Mouse (Mus musculus) monocyte, adult 5-6 weeks (primary cell): Measurements from ENCODE around the gene Ifng. TPM values are rescaled to one million over a fixed set of nuclear protein-coding genes. Genes with fewer than 3 reads are reported as not detected.

ENCODE experiments used
- ATAC-seq: fragments of 153-309, 156-312 bp; replicated peaks from 2 replicates; pipeline ENCODE4 v1.8.0; 2017; ENCODE audit warnings: mild to moderate bottlenecking; ENCODE audit not compliant: low TSS enrichment, insufficient number of reproducible peaks, severe bottlenecking, poor library complexity, low FRiP score
- total RNA-seq: library from RNA; stranded (forward); fragments of 200-1000, 200-491, 200-594 nt; gene quantifications from 3 replicates; pipeline ENCODE4 v1.2.3, GENCODE M21; 2017

Gene Ifng
- 59.4 to 177 TPM (median 69.7 TPM) in 3 replicates for total RNA-seq

- 0 out of 2 replicates have a peak, but pooled peaks have one; percentile 13 for ATAC-seq
These were observed at the start of gene Ifng for GRCm38 (mm10) chr10:118440742-118441240. Ifng (plus strand) TSS chr10:118441046.

DNA sequence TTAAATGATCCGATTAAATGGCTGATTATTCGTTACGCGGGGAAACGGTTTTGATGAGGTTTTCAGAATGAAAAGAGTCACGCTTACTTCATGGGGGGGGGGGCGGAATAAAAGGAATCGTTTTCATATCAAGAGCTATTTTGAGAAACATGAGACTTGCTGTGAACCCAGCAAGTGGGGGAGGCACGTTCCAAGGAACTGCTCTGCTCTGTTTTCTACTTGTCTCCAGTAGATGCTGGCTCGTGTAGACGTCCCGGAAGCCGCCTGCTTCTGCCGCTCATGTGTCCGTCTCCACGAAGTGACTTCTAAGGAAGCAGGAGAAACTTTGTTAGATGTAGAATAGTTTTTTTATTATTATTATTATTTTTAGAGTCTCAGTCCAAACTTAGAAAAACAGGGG lies 40.9 kb upstream of the Ifng start:
- ATAC-seq: no peak

DNA sequence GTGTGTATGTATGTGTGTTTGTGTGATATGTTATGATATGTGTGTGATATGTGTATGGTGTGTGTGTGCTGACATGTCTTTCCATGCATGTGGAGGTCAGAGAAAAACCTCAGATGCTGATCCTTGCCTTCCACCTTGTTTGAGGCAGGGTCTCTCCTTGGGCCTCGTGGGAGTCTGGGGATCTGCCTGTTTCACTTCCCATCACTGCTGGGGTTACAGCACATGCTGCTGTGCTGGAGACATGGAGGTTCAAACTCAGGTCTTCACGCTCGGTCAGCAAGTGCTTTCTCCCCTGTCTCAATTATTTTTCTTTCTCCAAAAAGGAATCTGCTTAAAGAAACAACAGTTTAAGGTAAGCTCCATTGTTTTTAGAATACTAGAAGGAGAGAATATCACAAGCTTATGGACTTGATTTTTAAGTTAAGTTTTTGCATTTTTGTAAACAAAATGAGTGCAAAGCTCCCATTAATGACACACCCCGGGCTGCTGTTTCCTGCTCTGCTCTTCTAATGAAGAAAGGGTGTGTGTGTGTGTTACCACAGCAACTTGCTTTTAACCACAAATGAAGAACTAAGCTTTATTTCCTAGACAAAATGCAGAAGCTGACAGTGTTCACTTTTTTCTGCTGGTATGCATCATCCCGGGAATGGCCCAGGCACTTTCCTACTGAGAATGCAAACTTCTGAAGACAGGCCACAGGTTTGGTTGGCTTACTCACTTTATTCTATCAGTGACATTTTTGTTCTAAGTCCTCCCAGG lies 34.2 kb upstream of the Ifng start:
- ATAC-seq: peak; percentile 80

GRCm38 (mm10) chr10:118411377-118411776 lies 29.5 kb upstream of the Ifng start:
- 0 out of 2 replicates have a peak, but pooled peaks have one; percentile 60 for ATAC-seq

GRCm38 (mm10) chr10:118412774-118413173 lies 28.1 kb upstream of the Ifng start:
- ATAC-seq: no peak

DNA sequence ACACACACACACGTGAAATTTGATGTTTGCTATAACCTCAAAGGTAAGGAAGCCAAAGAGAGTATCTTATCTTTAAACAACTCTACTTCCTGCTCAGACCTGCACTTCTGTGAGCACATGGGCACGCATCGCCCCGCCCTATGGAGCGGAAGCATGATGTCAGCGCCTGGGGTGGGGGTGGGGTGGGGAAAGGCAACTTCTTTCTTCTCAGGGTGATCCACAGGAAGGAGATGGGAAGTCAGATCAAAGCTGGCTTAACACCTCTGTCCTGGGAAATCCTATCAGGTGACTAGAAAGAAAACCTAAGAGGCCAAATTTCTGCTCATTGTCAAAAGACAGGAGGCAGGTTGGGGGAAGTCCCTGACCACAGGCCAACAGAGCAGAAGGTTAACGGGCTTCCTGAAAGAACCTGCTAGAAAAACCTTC lies 21.8 kb upstream of the Ifng start:
- ATAC-seq: peak; percentile 78

- peak; percentile 43; the same call in 1 of the 2 replicates for ATAC-seq
These were observed 19.9 kb upstream of the Ifng start for GRCm38 (mm10) chr10:118420896-118421295.

GRCm38 (mm10) chr10:118435501-118435900 lies 5.3 kb upstream of the Ifng start:
- peak; percentile 43; the same call in 1 of the 2 replicates for ATAC-seq

DNA sequence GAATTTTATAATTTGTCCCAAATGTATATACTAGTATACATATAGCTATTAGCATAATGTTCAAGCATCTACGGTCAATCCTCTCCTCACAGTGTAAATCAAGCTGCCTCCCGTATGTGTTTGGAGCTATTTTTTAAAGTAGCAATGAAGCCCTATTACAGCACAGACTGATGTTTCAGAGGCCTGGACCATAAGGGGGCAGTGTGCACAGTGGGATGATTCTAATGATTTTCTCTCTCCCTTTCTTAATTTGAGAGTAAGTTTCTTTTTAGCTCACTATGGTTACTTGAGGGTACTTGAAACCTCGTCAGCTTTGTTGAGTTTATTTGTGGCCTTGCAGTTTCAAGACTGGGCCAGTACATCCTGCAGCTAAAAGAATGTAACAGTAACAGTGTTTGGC lies 1.1 kb downstream of the Ifng start:
- ATAC-seq: no peak

GRCm38 (mm10) chr10:118442999-118443398 lies 2.2 kb downstream of the Ifng start:
- ATAC-seq: no peak

DNA sequence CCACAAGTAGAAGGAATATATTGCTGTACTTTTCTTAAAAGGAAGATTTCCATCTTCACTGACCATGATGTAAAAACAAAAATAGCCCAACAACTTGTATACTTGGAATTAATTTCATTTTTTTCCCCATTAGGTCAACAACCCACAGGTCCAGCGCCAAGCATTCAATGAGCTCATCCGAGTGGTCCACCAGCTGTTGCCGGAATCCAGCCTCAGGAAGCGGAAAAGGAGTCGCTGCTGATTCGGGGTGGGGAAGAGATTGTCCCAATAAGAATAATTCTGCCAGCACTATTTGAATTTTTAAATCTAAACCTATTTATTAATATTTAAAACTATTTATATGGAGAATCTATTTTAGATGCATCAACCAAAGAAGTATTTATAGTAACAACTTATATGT lies 4.2 kb downstream of the Ifng start:
- ATAC-seq: no peak

DNA sequence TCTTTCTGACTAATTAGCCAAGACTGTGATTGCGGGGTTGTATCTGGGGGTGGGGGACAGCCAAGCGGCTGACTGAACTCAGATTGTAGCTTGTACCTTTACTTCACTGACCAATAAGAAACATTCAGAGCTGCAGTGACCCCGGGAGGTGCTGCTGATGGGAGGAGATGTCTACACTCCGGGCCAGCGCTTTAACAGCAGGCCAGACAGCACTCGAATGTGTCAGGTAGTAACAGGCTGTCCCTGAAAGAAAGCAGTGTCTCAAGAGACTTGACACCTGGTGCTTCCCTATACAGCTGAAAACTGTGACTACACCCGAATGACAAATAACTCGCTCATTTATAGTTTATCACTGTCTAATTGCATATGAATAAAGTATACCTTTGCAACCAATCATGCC lies 4.7 kb downstream of the Ifng start:
- no peak for ATAC-seq

DNA sequence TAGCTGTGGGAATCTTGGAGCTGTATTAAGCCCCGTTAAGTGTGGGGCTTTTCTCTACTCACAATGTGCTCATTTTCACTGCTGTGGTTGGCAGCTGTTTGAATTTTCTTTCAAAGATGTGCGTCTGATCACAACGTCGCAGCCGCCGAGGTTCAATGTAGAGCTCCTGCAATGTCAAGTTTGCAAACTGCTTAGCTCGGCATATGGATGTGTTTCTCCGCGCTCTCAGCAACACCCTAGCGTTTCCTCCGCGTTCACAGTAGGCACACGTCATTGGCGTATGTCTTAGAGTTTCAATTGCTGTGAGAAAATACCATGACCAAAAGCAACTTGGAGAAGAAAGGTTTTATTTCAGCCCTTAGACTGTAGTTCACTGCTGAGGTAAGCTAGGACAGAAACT lies 5.1 kb downstream of the Ifng start:
- no peak for ATAC-seq

GRCm38 (mm10) chr10:118451747-118452146 lies 10.9 kb downstream of the Ifng start:
- no peak for ATAC-seq

DNA sequence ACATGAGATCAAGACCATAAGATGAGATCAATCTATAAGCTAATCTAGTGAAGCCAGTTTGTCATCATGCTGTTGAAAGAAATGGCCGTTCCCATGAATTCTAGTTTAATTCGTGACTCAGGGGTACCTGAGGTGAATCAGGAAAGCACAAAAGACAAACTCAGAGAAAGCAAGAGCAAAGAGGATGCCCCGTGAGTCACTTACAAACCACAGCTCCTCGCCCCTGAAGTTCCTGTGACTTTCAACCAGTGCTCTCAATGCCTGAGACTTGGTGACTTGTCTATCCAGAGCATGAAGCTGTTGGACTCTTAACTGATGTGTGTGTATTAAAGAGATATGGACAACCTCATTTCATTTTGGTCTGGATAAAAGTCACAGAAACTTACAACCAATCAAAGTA lies 17.9 kb downstream of the Ifng start:
- no peak for ATAC-seq

DNA sequence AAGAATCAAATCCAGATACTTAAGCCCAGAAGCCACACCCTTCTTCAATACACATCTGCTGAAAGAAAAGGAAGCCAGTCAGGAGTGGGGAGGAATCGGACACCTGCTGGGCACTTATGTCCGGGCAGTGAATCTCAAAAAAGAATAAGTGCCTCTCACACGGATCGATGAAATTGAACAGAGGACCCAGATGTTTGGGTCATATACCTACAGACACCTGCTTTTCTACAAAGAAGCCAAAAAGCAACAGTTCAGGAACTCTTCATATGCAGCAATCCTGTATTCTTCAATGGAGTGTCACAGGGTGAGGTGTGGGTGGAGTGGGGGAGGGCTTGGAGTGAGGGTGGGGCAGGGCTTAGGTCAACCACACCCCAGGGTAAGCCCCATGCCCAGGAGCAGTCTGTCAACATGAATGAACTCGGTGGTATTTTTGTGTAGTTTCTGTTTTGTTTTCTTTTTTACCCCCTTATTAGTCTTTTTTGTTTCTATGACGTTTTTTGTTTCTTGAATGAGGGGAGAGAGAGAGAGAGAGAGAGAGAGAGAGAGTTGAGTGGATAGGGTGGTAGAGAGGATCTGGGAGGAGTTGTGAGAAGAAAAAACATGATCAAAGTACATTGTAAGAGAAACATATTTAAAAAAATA lies 20.4 kb downstream of the Ifng start:
- no peak for ATAC-seq

GRCm38 (mm10) chr10:118466481-118466880 lies 25.6 kb downstream of the Ifng start:
- ATAC-seq: no peak

DNA sequence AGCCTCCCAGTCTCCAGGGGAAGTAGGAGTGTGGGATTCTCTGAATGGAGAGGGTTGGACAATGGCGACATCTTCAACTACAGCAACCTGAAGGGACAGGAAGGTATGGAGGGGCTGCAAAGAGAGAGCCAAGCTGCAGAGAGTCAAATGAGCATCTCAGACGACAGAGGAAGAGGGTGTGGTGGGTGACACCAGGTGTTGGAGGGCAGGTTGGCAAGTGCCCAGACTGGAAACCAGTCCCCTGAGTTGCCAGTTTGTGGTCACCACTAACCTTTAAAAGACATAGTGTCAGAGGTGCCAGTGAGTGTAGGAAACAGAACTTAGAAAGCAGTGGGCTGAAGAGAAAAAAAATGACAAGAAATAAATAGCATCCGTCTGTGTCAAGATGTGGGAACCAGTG lies 28.2 kb downstream of the Ifng start:
- ATAC-seq: peak; percentile 59

DNA sequence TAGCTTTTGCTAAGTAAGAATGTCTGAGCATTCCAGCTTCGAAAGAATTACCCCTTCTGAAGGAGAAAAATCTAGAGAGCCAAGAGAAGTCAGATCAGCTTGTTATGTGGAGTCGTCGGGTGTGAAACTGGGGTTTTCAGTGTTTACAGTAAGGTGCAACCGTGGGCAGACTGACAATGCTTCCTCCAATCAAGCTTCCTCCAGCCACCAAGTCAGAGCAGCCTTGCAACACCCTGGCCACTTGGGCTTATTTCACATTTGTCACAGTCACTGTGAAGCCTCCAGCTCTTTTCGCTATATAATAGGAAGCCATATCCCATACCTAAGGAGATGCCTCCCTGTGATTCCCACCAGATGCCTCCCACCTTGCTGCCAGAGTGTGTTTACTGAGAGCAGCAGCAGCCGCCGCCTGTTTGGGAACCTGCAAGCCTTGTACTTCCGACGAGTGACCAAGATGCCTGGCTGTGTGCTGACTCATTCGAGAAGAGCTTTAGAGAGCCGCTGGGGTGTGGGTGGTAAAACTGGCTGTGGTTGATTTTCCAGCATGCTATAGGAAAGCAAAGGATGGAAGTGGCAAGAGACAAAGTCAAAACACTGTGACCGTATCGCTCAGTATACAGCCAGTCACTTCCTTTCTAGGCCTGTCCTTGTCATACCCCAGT lies 29.6 kb downstream of the Ifng start:
- ATAC-seq: peak; percentile 57
